Mouse (Mus musculus) heart, embryonic 15.5 days (tissue): ENCODE measurements around the gene Bmp6. TPM values are rescaled to one million over a fixed set of nuclear protein-coding genes. Genes with fewer than 3 reads are reported as not detected.

Experiments
- polyA plus RNA-seq: library from polyadenylated mRNA; unstranded; fragments of >200 nt; fragmentation: Nextera tagmentation; extraction: Ambion mirVana; gene quantifications from 2 replicates; pipeline ENCODE4 v1.2.1, GENCODE M21; 2015

The Bmp6 gene
- polyA plus RNA-seq, 1 experiment from 2014 or later = 2.7 TPM

Other genes with a start within 250 kb of the Bmp6 start
- gene Dsp, start 193.8 kb upstream of the Bmp6 start, polyA plus RNA-seq = 35.1 and 35.2 TPM in 2 replicates
- gene Snrnp48, start 140.2 kb upstream of the Bmp6 start, polyA plus RNA-seq = 18.8 and 24.6 TPM in 2 replicates
- 160 and 205 TPM in 2 replicates for gene Txndc5, start 183.7 kb downstream of the Bmp6 start, polyA plus RNA-seq